ENCODE assay signal across 8 mouse cellular contexts in genomic region chr6:36249047-36249446, GRCm38 (mm10).
A peak's percentile ranks its signal among the peaks of the same experiment; 100 is the strongest.
DNase-seq lines count a peak whose midpoint lies in the region; ATAC-seq and TF ChIP-seq lines count a peak whose summit lies in the region.
"Had no signal": no experiment of that assay in that cellular context is flagged by ENCODE, and none has a peak within 500 bp of the region (broad histone marks: within the 10 kb centered on the region; RNA-seq: fewer than 3 reads in every experiment).

No protein-coding gene starts in this region.

- WGBS in intestine, postnatal 0 days: 31% methylated on average over 4 of the region's 4 CpGs
- WGBS in intestine, embryonic 16.5 days: 35% methylated on average over 4 of the region's 4 CpGs
- 31% methylated on average over 4 of the region's 4 CpGs for WGBS in embryonic facial prominence, embryonic 14.5 days
- WGBS in midbrain, embryonic 16.5 days: 39% methylated on average over 4 of the region's 4 CpGs

- TF ChIP-seq CTCF in intestine, postnatal 0 days (IDR thresholded peaks at IDR 0.05; ENCODE audit: low read depth): peak; percentile 70
- peak; percentile 58 for TF ChIP-seq CTCF in E14TG2a.4 (conservative IDR thresholded peaks at IDR 0.05; ENCODE audit: low read length)

- no peak for ATAC-seq in intestine, postnatal 0 days
- ATAC-seq in intestine, embryonic 16.5 days: no peak
- no peak for ATAC-seq in embryonic facial prominence, embryonic 14.5 days (ENCODE audit: low read depth)
- no peak for ATAC-seq in activated CD4-positive, CD25-positive, alpha-beta regulatory T cell, adult 4 months
- ATAC-seq in midbrain, embryonic 16.5 days: no peak

- no peak overlapping the region for H3K4me2 ChIP-seq in intestine, postnatal 0 days (replicated peaks; ENCODE audit: low read depth)
- no peak overlapping the region for H3K4me2 ChIP-seq in intestine, embryonic 16.5 days (ENCODE audit: low read depth, low read length)
- no peak overlapping the region for H3K4me2 ChIP-seq in embryonic facial prominence, embryonic 14.5 days (ENCODE audit: low read depth, low read length)
- no peak overlapping the region for H3K4me2 ChIP-seq in midbrain, embryonic 16.5 days (ENCODE audit: low read length)
- H3K4me2 ChIP-seq: liver, embryonic 13.5 days had no signal

- no peaks in the 10 kb centered on the region for H3K9me3 ChIP-seq in intestine, postnatal 0 days (ENCODE audit: control insufficient read depth)
- no peaks in the 10 kb centered on the region for H3K9me3 ChIP-seq in intestine, embryonic 16.5 days (ENCODE audit: control insufficient read depth, low read length)
- no peaks in the 10 kb centered on the region for H3K9me3 ChIP-seq in E14TG2a.4 (ENCODE audit: low read length)
- no peaks in the 10 kb centered on the region for H3K9me3 ChIP-seq in embryonic facial prominence, embryonic 14.5 days (ENCODE audit: control insufficient read depth, low read length)
- H3K9me3 ChIP-seq in midbrain, embryonic 16.5 days (replicated peaks; ENCODE audit: control insufficient read depth, low read length, poor library complexity, severe bottlenecking): no peaks in the 10 kb centered on the region
- H3K9me3 ChIP-seq: liver, embryonic 13.5 days had no signal

- no peak overlapping the region for H3K9ac ChIP-seq in intestine, postnatal 0 days (ENCODE audit: low read depth, low read length)
- H3K9ac ChIP-seq in intestine, embryonic 16.5 days (ENCODE audit: low read depth, low read length): no peak overlapping the region
- no peak overlapping the region for H3K9ac ChIP-seq in embryonic facial prominence, embryonic 14.5 days (ENCODE audit: low read depth, low read length)
- H3K9ac ChIP-seq in midbrain, embryonic 16.5 days (ENCODE audit: low read depth, low read length): no peak overlapping the region
- H3K9ac ChIP-seq: liver, embryonic 13.5 days had no signal

- H3K4me3 ChIP-seq in intestine, postnatal 0 days (ENCODE audit: low read depth, low read length): no peak overlapping the region
- no peak overlapping the region for H3K4me3 ChIP-seq in intestine, embryonic 16.5 days (ENCODE audit: low read length)
- H3K4me3 ChIP-seq in E14TG2a.4 (replicated peaks; ENCODE audit: low read length): no peak overlapping the region
- H3K4me3 ChIP-seq in embryonic facial prominence, embryonic 14.5 days (ENCODE audit: low read depth, low read length): no peak overlapping the region
- H3K4me3 ChIP-seq in midbrain, embryonic 16.5 days (ENCODE audit: low read depth, low read length): no peak overlapping the region
- H3K4me3 ChIP-seq: liver, embryonic 13.5 days had no signal

- no peaks in the 10 kb centered on the region for H3K4me1 ChIP-seq in intestine, postnatal 0 days (replicated peaks; ENCODE audit: control insufficient read depth, insufficient read depth, low read length)
- H3K4me1 ChIP-seq in intestine, embryonic 16.5 days (ENCODE audit: control insufficient read depth, insufficient read depth, low read length): no peaks in the 10 kb centered on the region
- no peaks in the 10 kb centered on the region for H3K4me1 ChIP-seq in E14TG2a.4 (replicated peaks; ENCODE audit: low read depth, low read length)
- H3K4me1 ChIP-seq in embryonic facial prominence, embryonic 14.5 days (ENCODE audit: control insufficient read depth, insufficient read depth, low read length): no peaks in the 10 kb centered on the region
- no peaks in the 10 kb centered on the region for H3K4me1 ChIP-seq in midbrain, embryonic 16.5 days (ENCODE audit: control insufficient read depth, insufficient read depth, low read length)
- H3K4me1 ChIP-seq: liver, embryonic 13.5 days had no signal

- H3K27me3 ChIP-seq in intestine, postnatal 0 days (replicated peaks; ENCODE audit: control insufficient read depth, insufficient read depth, low read length): no peaks in the 10 kb centered on the region
- H3K27me3 ChIP-seq in intestine, embryonic 16.5 days (replicated peaks; ENCODE audit: control insufficient read depth, insufficient read depth, low read length): no peaks in the 10 kb centered on the region
- H3K27me3 ChIP-seq in E14TG2a.4 (ENCODE audit: insufficient read depth, low read length): no peaks in the 10 kb centered on the region
- no peaks in the 10 kb centered on the region for H3K27me3 ChIP-seq in embryonic facial prominence, embryonic 14.5 days (replicated peaks; ENCODE audit: control insufficient read depth, insufficient read depth, low read length)
- no peaks in the 10 kb centered on the region for H3K27me3 ChIP-seq in midbrain, embryonic 16.5 days (ENCODE audit: control insufficient read depth, insufficient read depth, low read depth, low read length)
- H3K27me3 ChIP-seq: liver, embryonic 13.5 days had no signal

- H3K36me3 ChIP-seq in intestine, postnatal 0 days (ENCODE audit: control insufficient read depth, insufficient read depth): no peaks in the 10 kb centered on the region
- no peaks in the 10 kb centered on the region for H3K36me3 ChIP-seq in intestine, embryonic 16.5 days (ENCODE audit: control insufficient read depth, insufficient read depth, low read length)
- H3K36me3 ChIP-seq in E14TG2a.4 (ENCODE audit: insufficient read depth, low read length): no peaks in the 10 kb centered on the region
- no peaks in the 10 kb centered on the region for H3K36me3 ChIP-seq in embryonic facial prominence, embryonic 14.5 days (ENCODE audit: control insufficient read depth, insufficient read depth, low read length)
- no peaks in the 10 kb centered on the region for H3K36me3 ChIP-seq in midbrain, embryonic 16.5 days (ENCODE audit: control insufficient read depth, insufficient read depth, low read length)
- H3K36me3 ChIP-seq: liver, embryonic 13.5 days had no signal

- no peak overlapping the region for H3K27ac ChIP-seq in intestine, postnatal 0 days (ENCODE audit: low read depth, low read length)
- H3K27ac ChIP-seq in intestine, embryonic 16.5 days (ENCODE audit: low read length): no peak overlapping the region
- H3K27ac ChIP-seq in embryonic facial prominence, embryonic 14.5 days (replicated peaks; ENCODE audit: low read depth, low read length): no peak overlapping the region
- no peak overlapping the region for H3K27ac ChIP-seq in midbrain, embryonic 16.5 days (ENCODE audit: low read length)
- H3K27ac ChIP-seq: liver, embryonic 13.5 days had no signal

- peak; percentile 46 for DNase-seq in 416B (ENCODE audit: low read depth)
- peak; percentile 49 for DNase-seq in embryonic facial prominence, embryonic 14.5 days (ENCODE audit: low spot score)
- DNase-seq: liver, embryonic 13.5 days had no signal
